Mouse (Mus musculus): Measurements from ENCODE around the gene Hcfc2. TPM values are rescaled to one million over a fixed set of nuclear protein-coding genes. Genes with fewer than 3 reads are reported as not detected.

Gene Hcfc2
- total RNA-seq, 1 experiment from 2014 or later, result 27.8 TPM

GRCm38 (mm10) chr10:82763840-82764631 lies 68.1 kb downstream of the Hcfc2 start, which contains the start of gene Nfyb:
Gene Nfyb, minus strand, starts transcription at chr10:82764144.
- peak; percentile 97 for ATAC-seq (replicated peaks; ENCODE audit: low read depth, poor library complexity, severe bottlenecking)

- ATAC-seq (replicated peaks; ENCODE audit: low read depth, poor library complexity, severe bottlenecking), result no peak
These were observed 72.9 kb downstream of the Hcfc2 start for GRCm38 (mm10) chr10:82768901-82769300.

- peak; percentile 63; the same call in 1 of the 2 replicates for ATAC-seq (replicated peaks; ENCODE audit: low read depth, poor library complexity, severe bottlenecking)
These were observed 74.8 kb downstream of the Hcfc2 start for GRCm38 (mm10) chr10:82770713-82771112.

- no peak for ATAC-seq (replicated peaks; ENCODE audit: low read depth, poor library complexity, severe bottlenecking)
These were observed 75.7 kb downstream of the Hcfc2 start for GRCm38 (mm10) chr10:82771595-82772170.

GRCm38 (mm10) chr10:82774841-82775240 lies 78.9 kb downstream of the Hcfc2 start:
- no peak for ATAC-seq (replicated peaks; ENCODE audit: low read depth, poor library complexity, severe bottlenecking)

GRCm38 (mm10) chr10:82777075-82777474 lies 81.1 kb downstream of the Hcfc2 start:
- peak; percentile 43 for ATAC-seq (replicated peaks; ENCODE audit: low read depth, poor library complexity, severe bottlenecking)

- no peak for ATAC-seq (replicated peaks; ENCODE audit: low read depth, poor library complexity, severe bottlenecking)
These were observed 81.9 kb downstream of the Hcfc2 start for GRCm38 (mm10) chr10:82777886-82778285.

- no peak for ATAC-seq (replicated peaks; ENCODE audit: low read depth, poor library complexity, severe bottlenecking)
These were observed 83.0 kb downstream of the Hcfc2 start for GRCm38 (mm10) chr10:82778791-82779549.

- peak; percentile 5; the same call in 1 of the 2 replicates for ATAC-seq (replicated peaks; ENCODE audit: low read depth, poor library complexity, severe bottlenecking)
These were observed 83.9 kb downstream of the Hcfc2 start for GRCm38 (mm10) chr10:82779831-82780230.

- ATAC-seq (replicated peaks; ENCODE audit: low read depth, poor library complexity, severe bottlenecking), result peak; percentile 46
These were observed 84.4 kb downstream of the Hcfc2 start for GRCm38 (mm10) chr10:82780322-82780721.

GRCm38 (mm10) chr10:82780816-82781215 lies 84.9 kb downstream of the Hcfc2 start:
- ATAC-seq (replicated peaks; ENCODE audit: low read depth, poor library complexity, severe bottlenecking), result no peak

- no peak for ATAC-seq (replicated peaks; ENCODE audit: low read depth, poor library complexity, severe bottlenecking)
These were observed 86.5 kb downstream of the Hcfc2 start for GRCm38 (mm10) chr10:82782472-82782871.

GRCm38 (mm10) chr10:82789181-82789580 lies 93.2 kb downstream of the Hcfc2 start:
- ATAC-seq (replicated peaks; ENCODE audit: low read depth, poor library complexity, severe bottlenecking), result no peak

- ATAC-seq (replicated peaks; ENCODE audit: low read depth, poor library complexity, severe bottlenecking), result no peak
These were observed 94.5 kb downstream of the Hcfc2 start for GRCm38 (mm10) chr10:82790504-82790903.

GRCm38 (mm10) chr10:82791713-82792112 lies 95.8 kb downstream of the Hcfc2 start:
- no peak for ATAC-seq (replicated peaks; ENCODE audit: low read depth, poor library complexity, severe bottlenecking)

Other genes with a start within 250 kb of the Hcfc2 start
- gene Gm1553, start 203.5 kb upstream of the Hcfc2 start, total RNA-seq (2017), result not detected in 2 replicates
- gene 1190007I07Rik, start 72.9 kb upstream of the Hcfc2 start, total RNA-seq (2017), result 50.7 and 129 TPM in 2 replicates
- gene Tdg, start 66.3 kb upstream of the Hcfc2 start, total RNA-seq (2017), result 97.6 and 111 TPM in 2 replicates
- 0.19 and 4.7 TPM in 2 replicates for gene Glt8d2, start 5.5 kb upstream of the Hcfc2 start, total RNA-seq (2017)
- 87.5 and 91.5 TPM in 2 replicates for gene Nfyb, start 68.0 kb downstream of the Hcfc2 start, total RNA-seq (2017)
- 114 and 119 TPM in 2 replicates for gene Txnrd1, start 137.8 kb downstream of the Hcfc2 start, total RNA-seq (2017)
- gene Eid3, start 170.5 kb downstream of the Hcfc2 start, total RNA-seq (2017), result 3.3 and 3.6 TPM in 2 replicates

All from common myeloid progenitor, adult 5-6 weeks (primary cell).